Mouse (Mus musculus): ENCODE measurements around the gene Tap2. TPM values are rescaled to one million over a fixed set of nuclear protein-coding genes. Genes with fewer than 3 reads are reported as not detected.

The Tap2 gene
- total and polyA plus RNA-seq, 2 experiments, result 14.4 to 24.6 TPM

GRCm38 (mm10) chr17:34251666-34252065, 48.3 kb downstream of the Tap2 start:
- Histone ChIP-seq H3K4me3 (ENCODE audit: insufficient read depth, low read depth, low read length) (no peak overlapping the region), H3K4me1 (ENCODE audit: control insufficient read depth, insufficient read depth, low read length) (no peaks in the 10 kb centered on the region), H3K27me3 (ENCODE audit: control insufficient read depth, insufficient read depth, low read length) (no peaks in the 10 kb centered on the region), H3K27ac (replicated peaks; ENCODE audit: insufficient read depth, low read depth, low read length) (no peak overlapping the region), H3K36me3 (ENCODE audit: control insufficient read depth, insufficient read depth, low read length) (no peaks in the 10 kb centered on the region), H3K79me2 (ENCODE audit: control insufficient read depth, insufficient read depth, low read length) (no peaks in the 10 kb centered on the region), H3K9ac (ENCODE audit: low read depth, low read length) (no peak overlapping the region)
- TF ChIP-seq CTCF (IDR thresholded peaks at IDR 0.05; ENCODE audit: low read depth, low read length) (peak; percentile 40; the same call in 1 of the 2 replicates), POLR2A (IDR thresholded peaks at IDR 0.05; ENCODE audit: extremely low read depth, insufficient read depth, low read length) (no peak)
- DNase-seq (ENCODE audit: extremely low read depth, low read depth, low spot score), result no peak
- 55% methylated on average over 4 of the region's 4 CpGs for WGBS

- H3K36me3 ChIP-seq (ENCODE audit: control insufficient read depth, insufficient read depth, low read length), result no peaks in the 10 kb centered on the region
- H3K79me2 ChIP-seq (ENCODE audit: control insufficient read depth, insufficient read depth, low read length), result no peaks in the 10 kb centered on the region
- no peak overlapping the region for H3K9ac ChIP-seq (ENCODE audit: low read depth, low read length)
- H3K27me3 ChIP-seq (ENCODE audit: control insufficient read depth, insufficient read depth, low read length), result 0 out of 2 replicates have a peak, but pooled peaks cover 2% of the 10 kb centered on the region
- H3K4me3 ChIP-seq (ENCODE audit: insufficient read depth, low read depth, low read length), result no peak overlapping the region
- DNase-seq (ENCODE audit: extremely low read depth, low read depth, low spot score), result no peak
- H3K4me1 ChIP-seq (ENCODE audit: control insufficient read depth, insufficient read depth, low read length), result no peaks in the 10 kb centered on the region
- H3K27ac ChIP-seq (replicated peaks; ENCODE audit: insufficient read depth, low read depth, low read length), result no peak overlapping the region
- 63% methylated on average over 5 of the region's 5 CpGs for WGBS
- no peak for TF ChIP-seq POLR2A (IDR thresholded peaks at IDR 0.05; ENCODE audit: extremely low read depth, insufficient read depth, low read length)
- TF ChIP-seq CTCF (IDR thresholded peaks at IDR 0.05; ENCODE audit: low read depth, low read length), result no peak
These were observed 53.2 kb downstream of the Tap2 start for GRCm38 (mm10) chr17:34256501-34256900.

GRCm38 (mm10) chr17:34257594-34258375, 54.5 kb downstream of the Tap2 start, which contains the start of gene H2-Ab1:
Gene H2-Ab1, plus strand, starts transcription at chr17:34257689.
- Histone ChIP-seq H3K79me2 (ENCODE audit: control insufficient read depth, insufficient read depth, low read length) (no peaks in the 10 kb centered on the region), H3K27ac (replicated peaks; ENCODE audit: insufficient read depth, low read depth, low read length) (no peak within 1 kb of the TSS)
- WGBS, result 66% methylated on average over 11 of the region's 11 CpGs

GRCm38 (mm10) chr17:34260551-34260950, 57.2 kb downstream of the Tap2 start:
- Histone ChIP-seq H3K27me3 (ENCODE audit: control insufficient read depth, insufficient read depth, low read length) (peaks cover 12% of the 10 kb centered on the region; the same call in 1 of the 2 replicates), H3K9ac (ENCODE audit: low read depth, low read length) (no peak overlapping the region), H3K27ac (replicated peaks; ENCODE audit: insufficient read depth, low read depth, low read length) (no peak overlapping the region), H3K4me1 (ENCODE audit: control insufficient read depth, insufficient read depth, low read length) (peaks cover 5% of the 10 kb centered on the region), H3K79me2 (ENCODE audit: control insufficient read depth, insufficient read depth, low read length) (no peaks in the 10 kb centered on the region), H3K36me3 (ENCODE audit: control insufficient read depth, insufficient read depth, low read length) (no peaks in the 10 kb centered on the region), H3K4me3 (ENCODE audit: insufficient read depth, low read depth, low read length) (no peak overlapping the region)
- WGBS, result 72% methylated on average over 5 of the region's 5 CpGs
- no peak for DNase-seq (ENCODE audit: extremely low read depth, low read depth, low spot score)
- no peak for TF ChIP-seq CTCF (IDR thresholded peaks at IDR 0.05; ENCODE audit: low read depth, low read length)
- TF ChIP-seq POLR2A (IDR thresholded peaks at IDR 0.05; ENCODE audit: extremely low read depth, insufficient read depth, low read length), result no peak

More at GRCm38 (mm10) chr17:34257594-34258375, 54.5 kb downstream of the Tap2 start, which contains the start of gene H2-Ab1:
- Histone ChIP-seq H3K4me1 (ENCODE audit: control insufficient read depth, insufficient read depth, low read length) (no peaks in the 10 kb centered on the region), H3K4me3 (ENCODE audit: insufficient read depth, low read depth, low read length) (no peak within 1 kb of the TSS), H3K36me3 (ENCODE audit: control insufficient read depth, insufficient read depth, low read length) (no peaks in the 10 kb centered on the region), H3K27me3 (ENCODE audit: control insufficient read depth, insufficient read depth, low read length) (0 out of 2 replicates have a peak, but pooled peaks cover 2% of the 10 kb centered on the region), H3K9ac (ENCODE audit: low read depth, low read length) (no peak within 1 kb of the TSS)
- DNase-seq (ENCODE audit: extremely low read depth, low read depth, low spot score), result peak; percentile 51
- TF ChIP-seq CTCF (IDR thresholded peaks at IDR 0.05; ENCODE audit: low read depth, low read length), result no peak
- no peak for TF ChIP-seq POLR2A (IDR thresholded peaks at IDR 0.05; ENCODE audit: extremely low read depth, insufficient read depth, low read length)

GRCm38 (mm10) chr17:34261502-34261901, 58.2 kb downstream of the Tap2 start:
- Histone ChIP-seq H3K36me3 (ENCODE audit: control insufficient read depth, insufficient read depth, low read length) (no peaks in the 10 kb centered on the region), H3K4me3 (ENCODE audit: insufficient read depth, low read depth, low read length) (no peak overlapping the region), H3K4me1 (ENCODE audit: control insufficient read depth, insufficient read depth, low read length) (peaks cover 5% of the 10 kb centered on the region), H3K79me2 (ENCODE audit: control insufficient read depth, insufficient read depth, low read length) (no peaks in the 10 kb centered on the region), H3K27ac (replicated peaks; ENCODE audit: insufficient read depth, low read depth, low read length) (no peak overlapping the region), H3K9ac (ENCODE audit: low read depth, low read length) (no peak overlapping the region), H3K27me3 (ENCODE audit: control insufficient read depth, insufficient read depth, low read length) (peaks cover 12% of the 10 kb centered on the region; the same call in 1 of the 2 replicates)
- peak; percentile 43 for DNase-seq (ENCODE audit: extremely low read depth, low read depth, low spot score)
- no peak for TF ChIP-seq CTCF (IDR thresholded peaks at IDR 0.05; ENCODE audit: low read depth, low read length)
- TF ChIP-seq POLR2A (IDR thresholded peaks at IDR 0.05; ENCODE audit: extremely low read depth, insufficient read depth, low read length), result no peak
- 30% methylated on average over 4 of the region's 4 CpGs for WGBS

GRCm38 (mm10) chr17:34263068-34263467, 59.7 kb downstream of the Tap2 start:
- 1% methylated on average over 8 of the region's 8 CpGs for WGBS
- Histone ChIP-seq H3K9ac (ENCODE audit: low read depth, low read length) (peak overlapping the region; percentile 46; the same call in 1 of the 2 replicates), H3K27me3 (ENCODE audit: control insufficient read depth, insufficient read depth, low read length) (peaks cover 12% of the 10 kb centered on the region; the same call in 1 of the 2 replicates), H3K79me2 (ENCODE audit: control insufficient read depth, insufficient read depth, low read length) (no peaks in the 10 kb centered on the region), H3K36me3 (ENCODE audit: control insufficient read depth, insufficient read depth, low read length) (no peaks in the 10 kb centered on the region), H3K27ac (replicated peaks; ENCODE audit: insufficient read depth, low read depth, low read length) (no peak overlapping the region), H3K4me3 (ENCODE audit: insufficient read depth, low read depth, low read length) (peak overlapping the region; percentile 63), H3K4me1 (ENCODE audit: control insufficient read depth, insufficient read depth, low read length) (peaks cover 5% of the 10 kb centered on the region)
- TF ChIP-seq CTCF (IDR thresholded peaks at IDR 0.05; ENCODE audit: low read depth, low read length), result no peak
- no peak for TF ChIP-seq POLR2A (IDR thresholded peaks at IDR 0.05; ENCODE audit: extremely low read depth, insufficient read depth, low read length)
- peak; percentile 58 for DNase-seq (ENCODE audit: extremely low read depth, low read depth, low spot score)

All from liver, adult 2 months (tissue).